Mouse (Mus musculus) midbrain, embryonic 15.5 days (tissue): ENCODE data around the gene Exosc9. TPM values are rescaled to one million over a fixed set of nuclear protein-coding genes. Genes with fewer than 3 reads are reported as not detected.
"Not testable (repeated sequence)": the region's sequence is repeated elsewhere in the genome, so short reads cannot be mapped to it uniquely, and the experiment has no call there.

Experiments used
- ATAC-seq: fragments of 200-750 bp; cut with Nextera tagmentation; replicated peaks from 2 replicates; pipeline ENCODE4 v1.8.0; 2017; ENCODE audit warnings: moderate TSS enrichment
- H3K27ac ChIP-seq: fragments of 300-500 bp; sonication (generic); 2 replicates; pipeline ENCODE4 v1.5.1; 2015; ENCODE audit warnings: mild to moderate bottlenecking, inconsistent platforms
- H3K27me3 ChIP-seq: fragments of 300-500 bp; sonication (generic); replicated peaks from 2 replicates; pipeline ENCODE4 v1.6.1; 2015; ENCODE audit warnings: inconsistent platforms
- H3K36me3 ChIP-seq: fragments of 300-500 bp; sonication (generic); replicated peaks from 2 replicates; pipeline ENCODE4 v1.6.1; 2015; ENCODE audit warnings: inconsistent platforms
- H3K4me1 ChIP-seq: fragments of 300-500 bp; sonication (generic); 2 replicates; pipeline ENCODE4 v1.6.1; 2015; ENCODE audit warnings: inconsistent platforms
- H3K4me2 ChIP-seq: fragments of 300-500 bp; sonication (generic); 2 replicates; pipeline ENCODE4 v1.6.1; 2015; ENCODE audit warnings: inconsistent platforms, mild to moderate bottlenecking, moderate library complexity
- H3K4me3 ChIP-seq: fragments of 300-500 bp; sonication (generic); 2 replicates; pipeline ENCODE4 v1.5.1; 2015; ENCODE audit warnings: mild to moderate bottlenecking, inconsistent platforms
- H3K9ac ChIP-seq: fragments of 300-500 bp; sonication (generic); 2 replicates; pipeline ENCODE4 v1.6.1; 2015; ENCODE audit warnings: mild to moderate bottlenecking, inconsistent platforms
- H3K9me3 ChIP-seq: fragments of 300-500 bp; sonication (generic); 2 replicates; pipeline ENCODE4 v1.6.1; 2016; ENCODE audit warnings: inconsistent platforms
- WGBS: fragments of 180-500 bp; shearing (Covaris S2); methylation state at CpG from one replicate; pipeline ENCODE4 v1.1.7; 2015; ENCODE audit warnings: mixed read lengths; 5-methylcytosine and 5-hydroxymethylcytosine counted together
- polyA plus RNA-seq: library from polyadenylated mRNA; unstranded; fragments of >200 nt; fragmentation: Nextera tagmentation; extraction: Ambion mirVana; gene quantifications from 2 replicates; pipeline ENCODE4 v1.2.1, GENCODE M21; 2015

Exosc9 gene
- polyA plus RNA-seq, 1 experiment from 2014 or later = 82.0 TPM

DNA sequence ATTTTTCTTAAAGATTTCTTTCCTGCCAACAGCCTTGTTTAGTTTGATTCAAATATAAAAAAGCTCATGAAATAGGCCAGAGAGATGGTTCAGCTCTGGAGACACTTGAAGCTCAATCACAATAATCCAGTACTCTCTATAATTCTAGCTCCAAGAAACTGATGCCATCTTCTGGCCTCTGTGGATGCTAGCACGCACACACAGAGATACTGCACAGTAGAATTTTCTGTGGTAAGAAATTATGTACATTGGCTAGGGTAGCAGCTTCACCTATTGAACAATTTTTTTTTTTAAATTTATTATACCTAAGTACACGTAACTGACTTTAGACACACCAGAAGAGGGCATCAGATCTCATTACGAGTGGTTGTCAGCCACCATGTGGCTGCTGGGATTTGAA is 11.3 kb downstream of the Exosc9 start:
- no peak for ATAC-seq
- H3K9ac ChIP-seq = no peak overlapping the region
- 94% methylated on average over 3 of the region's 3 CpGs for WGBS
- H3K27me3 ChIP-seq = no peaks in the 10 kb centered on the region
- peaks cover 61% of the 10 kb centered on the region for H3K36me3 ChIP-seq
- H3K4me3 ChIP-seq = no peak overlapping the region
- H3K4me1 ChIP-seq = no peaks in the 10 kb centered on the region
- H3K27ac ChIP-seq = no peak overlapping the region
- H3K9me3 ChIP-seq = no peaks in the 10 kb centered on the region
- H3K4me2 ChIP-seq = no peak overlapping the region

- no peak overlapping the region for H3K9ac ChIP-seq
- H3K4me3 ChIP-seq = no peak overlapping the region
- 90% methylated on average over 5 of the region's 5 CpGs for WGBS
These were observed 17.4 kb downstream of the Exosc9 start for GRCm38 (mm10) chr3:36569836-36570235.

DNA sequence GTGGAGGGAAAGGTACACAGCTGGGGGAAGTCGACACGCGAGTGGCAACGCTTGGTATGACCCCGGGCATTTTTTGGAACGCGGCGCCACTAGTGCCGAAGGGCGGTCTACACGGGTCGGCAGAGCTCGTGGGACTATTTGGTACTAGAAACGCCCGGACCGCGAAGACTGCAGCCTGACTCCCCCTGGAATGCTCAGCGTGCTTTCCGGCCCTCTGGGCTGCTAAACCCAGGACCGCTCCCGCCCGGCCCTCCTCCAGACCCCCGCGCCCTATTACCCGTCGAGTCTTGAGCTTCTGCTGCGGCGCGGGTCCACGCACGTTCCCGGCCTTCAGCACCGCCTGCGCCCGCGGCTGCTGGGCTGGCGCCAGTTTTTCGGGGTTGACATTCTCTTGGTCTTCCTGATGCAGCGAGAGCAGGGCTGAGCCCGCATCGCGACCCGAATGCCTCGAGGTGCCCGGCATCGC is 19.0 kb downstream of the Exosc9 start:
- H3K4me3 ChIP-seq = peak overlapping the region; percentile 67
- no peak; the same call in 1 of the 2 replicates for ATAC-seq
- no peak overlapping the region for H3K27ac ChIP-seq
- H3K4me2 ChIP-seq = peak overlapping the region; percentile 99
- peaks cover 12% of the 10 kb centered on the region for H3K36me3 ChIP-seq
- WGBS = under 1% methylated on average over 46 of the region's 46 CpGs
- H3K9ac ChIP-seq = peak overlapping the region; percentile 31; the same call in 1 of the 2 replicates
- H3K27me3 ChIP-seq = no peaks in the 10 kb centered on the region
- H3K4me1 ChIP-seq = peaks cover 16% of the 10 kb centered on the region
- no peaks in the 10 kb centered on the region for H3K9me3 ChIP-seq

More at GRCm38 (mm10) chr3:36569836-36570235, 17.4 kb downstream of the Exosc9 start:
- no peaks in the 10 kb centered on the region for H3K27me3 ChIP-seq
- H3K27ac ChIP-seq = no peak overlapping the region
- H3K4me1 ChIP-seq = peaks cover 16% of the 10 kb centered on the region
- no peaks in the 10 kb centered on the region for H3K9me3 ChIP-seq
- no peak overlapping the region for H3K4me2 ChIP-seq
- no peak for ATAC-seq
- peaks cover 24% of the 10 kb centered on the region for H3K36me3 ChIP-seq

- Histone ChIP-seq H3K36me3 (peaks cover 7% of the 10 kb centered on the region; the same call in 1 of the 2 replicates), H3K9ac (peak within 1 kb of the TSS; percentile 52), H3K4me3 (peak within 1 kb of the TSS; percentile 67), H3K4me2 (peak within 1 kb of the TSS; percentile 99), H3K4me1 (peaks cover 16% of the 10 kb centered on the region), H3K9me3 (no peaks in the 10 kb centered on the region), H3K27ac (peak within 1 kb of the TSS; percentile 87), H3K27me3 (no peaks in the 10 kb centered on the region)
- peak; percentile 100 for ATAC-seq
- under 1% methylated on average over 59 of the region's 60 CpGs for WGBS
These were observed 19.5 kb downstream of the Exosc9 start, which contains the start of gene Ccna2 for GRCm38 (mm10) chr3:36571827-36572378. Gene Ccna2, minus strand, starts transcription at chr3:36572150.

DNA sequence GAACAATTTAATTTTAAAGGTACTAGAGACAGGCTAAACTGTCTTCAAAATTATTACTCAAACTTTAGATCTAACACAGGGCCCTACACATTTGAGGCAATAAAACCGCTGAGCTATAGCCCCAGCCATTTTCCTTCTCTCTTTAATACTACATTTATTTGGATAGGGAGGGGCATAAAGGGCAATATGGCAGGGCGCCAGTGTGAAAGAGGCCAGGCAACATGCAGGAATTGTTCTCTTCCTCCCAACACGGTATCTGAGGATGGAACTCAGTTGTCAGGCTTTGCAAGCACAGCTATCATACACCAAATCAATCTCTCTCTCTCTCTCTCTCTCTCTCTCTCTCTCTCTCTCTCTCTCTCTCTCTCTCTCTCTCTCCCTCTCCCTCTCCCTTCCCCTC is 46.4 kb downstream of the Exosc9 start:
- Histone ChIP-seq H3K4me1 (no peaks in the 10 kb centered on the region), H3K9ac (no peak overlapping the region), H3K27me3 (no peaks in the 10 kb centered on the region), H3K4me3 (no peak overlapping the region), H3K36me3 (peaks cover 8% of the 10 kb centered on the region; the same call in 1 of the 2 replicates), H3K9me3 (no peaks in the 10 kb centered on the region), H3K27ac (no peak overlapping the region), H3K4me2 (no peak overlapping the region)
- no peak for ATAC-seq
- 73% methylated on average over 3 of the region's 3 CpGs for WGBS

DNA sequence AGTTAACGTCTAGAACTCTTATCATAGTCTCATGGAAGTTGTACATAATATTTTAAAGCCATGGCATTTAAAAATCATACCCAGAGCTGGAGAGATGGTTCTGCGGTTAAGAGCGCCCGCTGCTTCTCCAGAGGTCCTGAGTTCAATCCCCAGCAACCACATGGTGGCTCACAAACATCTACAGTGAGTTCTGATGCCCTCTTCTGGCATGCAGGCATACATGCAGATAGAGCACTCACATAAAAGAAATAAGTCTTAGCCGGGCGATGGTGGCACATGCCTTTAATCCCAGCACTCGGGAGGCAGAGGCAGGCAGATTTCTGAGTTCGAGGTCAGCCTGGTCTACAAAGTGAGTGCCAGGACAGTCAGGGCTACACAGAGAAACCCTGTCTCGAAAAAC is 47.4 kb downstream of the Exosc9 start:
- not testable (repeated sequence) for H3K27ac ChIP-seq, ATAC-seq, H3K36me3 ChIP-seq, H3K27me3 ChIP-seq, H3K4me3 ChIP-seq, H3K9me3 ChIP-seq, H3K4me2 ChIP-seq, H3K9ac ChIP-seq, H3K4me1 ChIP-seq
- WGBS = 93% methylated on average over 8 of the region's 9 CpGs

GRCm38 (mm10) chr3:36605894-36606783 is 53.7 kb downstream of the Exosc9 start:
- WGBS = 81% methylated on average over 7 of the region's 7 CpGs
- no peak overlapping the region for H3K27ac ChIP-seq
- no peak overlapping the region for H3K9ac ChIP-seq

DNA sequence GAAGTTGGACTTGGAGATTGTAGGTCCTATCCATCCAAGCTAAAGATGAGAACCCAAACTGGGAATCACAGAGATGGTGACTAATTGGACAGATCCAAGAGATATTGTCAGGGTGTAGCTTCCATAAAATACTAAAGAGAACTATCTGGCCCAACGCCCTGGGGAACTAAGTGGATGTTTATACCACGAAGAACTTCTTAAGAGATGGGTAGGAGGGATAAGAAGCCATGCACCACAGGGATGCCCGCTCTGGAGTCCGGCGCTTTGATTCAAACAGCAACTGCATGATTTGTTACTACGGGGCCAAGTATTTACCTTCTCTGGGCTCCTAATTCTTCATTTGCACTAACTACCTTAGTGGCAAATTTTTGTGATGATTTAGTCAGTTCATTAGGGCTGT is 60.3 kb downstream of the Exosc9 start:
- Histone ChIP-seq H3K4me3 (peak overlapping the region; percentile 78), H3K4me2 (peak overlapping the region; percentile 58), H3K4me1 (peaks cover 11% of the 10 kb centered on the region), H3K9me3 (no peaks in the 10 kb centered on the region), H3K27me3 (no peaks in the 10 kb centered on the region), H3K9ac (peak overlapping the region; percentile 76), H3K27ac (peak overlapping the region; percentile 83), H3K36me3 (no peaks in the 10 kb centered on the region)
- ATAC-seq = peak; percentile 62
- WGBS = under 1% methylated on average over 6 of the region's 6 CpGs

More at GRCm38 (mm10) chr3:36605894-36606783, 53.7 kb downstream of the Exosc9 start:
- no peaks in the 10 kb centered on the region for H3K27me3 ChIP-seq
- no peak overlapping the region for H3K4me2 ChIP-seq
- H3K4me3 ChIP-seq = no peak overlapping the region
- no peaks in the 10 kb centered on the region for H3K9me3 ChIP-seq
- no peaks in the 10 kb centered on the region for H3K36me3 ChIP-seq
- ATAC-seq = no peak
- no peaks in the 10 kb centered on the region for H3K4me1 ChIP-seq

GRCm38 (mm10) chr3:36613202-36613907 is 60.9 kb downstream of the Exosc9 start, which contains the start of gene Bbs7:
Gene Bbs7, minus strand, starts transcription at chr3:36613477.
- Histone ChIP-seq H3K4me3 (peak within 1 kb of the TSS; percentile 78), H3K4me1 (peaks cover 11% of the 10 kb centered on the region), H3K4me2 (peak within 1 kb of the TSS; percentile 58), H3K9ac (peak within 1 kb of the TSS; percentile 76), H3K36me3 (no peaks in the 10 kb centered on the region), H3K27me3 (no peaks in the 10 kb centered on the region), H3K27ac (peak within 1 kb of the TSS; percentile 83), H3K9me3 (no peaks in the 10 kb centered on the region)
- 3% methylated on average over 38 of the region's 38 CpGs for WGBS
- ATAC-seq = peak; percentile 100

GRCm38 (mm10) chr3:36613908-36614255 is 61.5 kb downstream of the Exosc9 start:
- Histone ChIP-seq H3K4me3 (0 out of 2 replicates have a peak overlapping the region, but pooled peaks have one; percentile 78), H3K27ac (no peak overlapping the region), H3K4me1 (peaks cover 11% of the 10 kb centered on the region), H3K4me2 (peak overlapping the region; percentile 58), H3K9ac (no peak overlapping the region), H3K9me3 (no peaks in the 10 kb centered on the region), H3K27me3 (no peaks in the 10 kb centered on the region), H3K36me3 (no peaks in the 10 kb centered on the region)
- no peak for ATAC-seq
- 78% methylated on average over 5 of the region's 5 CpGs for WGBS
